ENCODE assay signal across 10 mouse cellular contexts in genomic region chr1:41742644-41743331, GRCm38 (mm10).
DNase-seq lines count a peak whose midpoint lies in the region; ATAC-seq and TF ChIP-seq lines count a peak whose summit lies in the region.
"Had no signal": no experiment of that assay in that cellular context is flagged by ENCODE, and none has a peak within 500 bp of the region (broad histone marks: within the 10 kb centered on the region; RNA-seq: fewer than 3 reads in every experiment).

No protein-coding gene starts in this region.

- H3K36me3 ChIP-seq in midbrain, embryonic 11.5 days (ENCODE audit: control insufficient read depth, insufficient read depth, low read length) = no peaks in the 10 kb centered on the region
- H3K36me3 ChIP-seq in midbrain, embryonic 16.5 days (ENCODE audit: control insufficient read depth, insufficient read depth, low read length) = no peaks in the 10 kb centered on the region
- H3K36me3 ChIP-seq in forebrain, embryonic 15.5 days = no peaks in the 10 kb centered on the region
- H3K36me3 ChIP-seq in hindbrain, postnatal 0 days (ENCODE audit: insufficient read depth, low read length) = no peaks in the 10 kb centered on the region
- H3K36me3 ChIP-seq in heart, embryonic 11.5 days (ENCODE audit: control insufficient read depth, insufficient read depth, low read length) = no peaks in the 10 kb centered on the region
- H3K36me3 ChIP-seq: liver, embryonic 15.5 days had no signal

- peaks cover 8% of the 10 kb centered on the region; the same call in 1 of the 2 replicates for H3K4me1 ChIP-seq in midbrain, embryonic 11.5 days (ENCODE audit: control insufficient read depth, insufficient read depth, low read length)
- no peaks in the 10 kb centered on the region for H3K4me1 ChIP-seq in midbrain, embryonic 16.5 days (ENCODE audit: control insufficient read depth, insufficient read depth, low read length)
- peaks cover 10% of the 10 kb centered on the region; the same call in 1 of the 2 replicates for H3K4me1 ChIP-seq in forebrain, embryonic 15.5 days
- no peaks in the 10 kb centered on the region for H3K4me1 ChIP-seq in hindbrain, postnatal 0 days (ENCODE audit: insufficient read depth, low read length)
- H3K4me1 ChIP-seq in heart, embryonic 11.5 days (ENCODE audit: control insufficient read depth, insufficient read depth, low read length) = no peaks in the 10 kb centered on the region
- H3K4me1 ChIP-seq: liver, embryonic 15.5 days had no signal

- ATAC-seq in midbrain, embryonic 11.5 days (ENCODE audit: low FRiP score) = 0 out of 2 replicates have a peak, but pooled peaks have one; percentile 19
- no peak for ATAC-seq in midbrain, embryonic 16.5 days
- ATAC-seq in forebrain, embryonic 15.5 days (replicated peaks) = peak; percentile 87
- no peak for ATAC-seq in hindbrain, postnatal 0 days
- no peak for ATAC-seq in heart, embryonic 11.5 days (replicated peaks; ENCODE audit: insufficient number of reproducible peaks, low FRiP score, low TSS enrichment)

- no peak for TF ChIP-seq CTCF in hindbrain, postnatal 0 days (IDR thresholded peaks at IDR 0.05; ENCODE audit: low read depth)

- no peak overlapping the region for H3K4me3 ChIP-seq in midbrain, embryonic 11.5 days (ENCODE audit: low read depth, low read length)
- no peak overlapping the region for H3K4me3 ChIP-seq in midbrain, embryonic 16.5 days (ENCODE audit: low read depth, low read length)
- H3K4me3 ChIP-seq in forebrain, embryonic 15.5 days = peak overlapping the region; percentile 36
- H3K4me3 ChIP-seq in hindbrain, postnatal 0 days (ENCODE audit: low read length) = no peak overlapping the region
- H3K4me3 ChIP-seq in heart, embryonic 11.5 days (ENCODE audit: low read depth, low read length) = no peak overlapping the region
- H3K4me3 ChIP-seq: liver, embryonic 15.5 days had no signal

- peak overlapping the region; percentile 11; the same call in 1 of the 2 replicates for H3K27ac ChIP-seq in midbrain, embryonic 11.5 days (ENCODE audit: low read depth, low read length)
- H3K27ac ChIP-seq in midbrain, embryonic 16.5 days (ENCODE audit: low read length) = no peak overlapping the region
- H3K27ac ChIP-seq in forebrain, embryonic 15.5 days (replicated peaks) = peak overlapping the region; percentile 88
- H3K27ac ChIP-seq in hindbrain, postnatal 0 days = no peak overlapping the region
- H3K27ac ChIP-seq in heart, embryonic 11.5 days (ENCODE audit: low read depth, low read length) = no peak overlapping the region
- H3K27ac ChIP-seq: liver, embryonic 15.5 days had no signal

- H3K9me3 ChIP-seq in midbrain, embryonic 11.5 days (ENCODE audit: control insufficient read depth, low read length) = no peaks in the 10 kb centered on the region
- no peaks in the 10 kb centered on the region for H3K9me3 ChIP-seq in midbrain, embryonic 16.5 days (replicated peaks; ENCODE audit: control insufficient read depth, low read length, poor library complexity, severe bottlenecking)
- H3K9me3 ChIP-seq in forebrain, embryonic 15.5 days = no peaks in the 10 kb centered on the region
- no peaks in the 10 kb centered on the region for H3K9me3 ChIP-seq in hindbrain, postnatal 0 days (ENCODE audit: low read length)
- H3K9me3 ChIP-seq in heart, embryonic 11.5 days (replicated peaks; ENCODE audit: control insufficient read depth, low read length) = no peaks in the 10 kb centered on the region
- H3K9me3 ChIP-seq: liver, embryonic 15.5 days had no signal

- DNase-seq in midbrain, embryonic 11.5 days (ENCODE audit: low spot score, missing footprints) = no peak
- peak; percentile 18 for DNase-seq in hindbrain, postnatal 0 days (ENCODE audit: low spot score)
- DNase-seq in urinary bladder, adult 2 months (ENCODE audit: low spot score) = no peak
- DNase-seq in Muller cell, postnatal 12 days (ENCODE audit: inconsistent ontology term) = no peak
- DNase-seq in thymus, postnatal 14 days = no peak
- DNase-seq: adrenal gland, postnatal 10 days had no signal

- H3K9ac ChIP-seq in midbrain, embryonic 11.5 days (ENCODE audit: low read length) = no peak overlapping the region
- no peak overlapping the region for H3K9ac ChIP-seq in midbrain, embryonic 16.5 days (ENCODE audit: low read depth, low read length)
- 0 out of 2 replicates have a peak overlapping the region, but pooled peaks have one; percentile 40 for H3K9ac ChIP-seq in forebrain, embryonic 15.5 days (replicated peaks)
- H3K9ac ChIP-seq in hindbrain, postnatal 0 days (replicated peaks; ENCODE audit: low read length) = no peak overlapping the region
- no peak overlapping the region for H3K9ac ChIP-seq in heart, embryonic 11.5 days (ENCODE audit: low read depth, low read length)
- H3K9ac ChIP-seq: liver, embryonic 15.5 days had no signal

- H3K4me2 ChIP-seq in midbrain, embryonic 11.5 days = peak overlapping the region; percentile 13; the same call in 1 of the 2 replicates
- no peak overlapping the region for H3K4me2 ChIP-seq in midbrain, embryonic 16.5 days (ENCODE audit: low read length)
- H3K4me2 ChIP-seq in forebrain, embryonic 15.5 days (replicated peaks) = peak overlapping the region; percentile 26
- H3K4me2 ChIP-seq in hindbrain, postnatal 0 days (ENCODE audit: low read depth, low read length) = peak overlapping the region; percentile 11; the same call in 1 of the 2 replicates
- H3K4me2 ChIP-seq in heart, embryonic 11.5 days = no peak overlapping the region
- H3K4me2 ChIP-seq: liver, embryonic 15.5 days had no signal

- no peaks in the 10 kb centered on the region for H3K27me3 ChIP-seq in midbrain, embryonic 11.5 days (ENCODE audit: control insufficient read depth, insufficient read depth, low read length)
- no peaks in the 10 kb centered on the region for H3K27me3 ChIP-seq in midbrain, embryonic 16.5 days (ENCODE audit: control insufficient read depth, insufficient read depth, low read depth, low read length)
- H3K27me3 ChIP-seq in forebrain, embryonic 15.5 days = no peaks in the 10 kb centered on the region
- no peaks in the 10 kb centered on the region for H3K27me3 ChIP-seq in hindbrain, postnatal 0 days (ENCODE audit: insufficient read depth, low read length)
- no peaks in the 10 kb centered on the region for H3K27me3 ChIP-seq in heart, embryonic 11.5 days (ENCODE audit: control insufficient read depth, insufficient read depth, low read length)
- H3K27me3 ChIP-seq: liver, embryonic 15.5 days had no signal

- 43% methylated on average over 5 of the region's 5 CpGs for WGBS in midbrain, embryonic 11.5 days
- 37% methylated on average over 5 of the region's 5 CpGs for WGBS in midbrain, embryonic 16.5 days
- WGBS in forebrain, embryonic 15.5 days = 10% methylated on average over 5 of the region's 5 CpGs
- WGBS in hindbrain, postnatal 0 days = 28% methylated on average over 5 of the region's 5 CpGs
- WGBS in heart, embryonic 11.5 days (ENCODE audit: insufficient replicate concordance) = 75% methylated on average over 5 of the region's 5 CpGs

Comparison
In these comparisons a context has a peak if more than half of its experiments do, and no peak if none do; other contexts are left out.
1. ATAC-seq: peak in midbrain, embryonic 11.5 days (single experiment) and forebrain, embryonic 15.5 days (single experiment); none in midbrain, embryonic 16.5 days (single experiment), hindbrain, postnatal 0 days (single experiment) and heart, embryonic 11.5 days (single experiment).
2. H3K27ac ChIP-seq: peak in midbrain, embryonic 11.5 days (single experiment) and forebrain, embryonic 15.5 days (single experiment); none in midbrain, embryonic 16.5 days (single experiment), hindbrain, postnatal 0 days (single experiment) and heart, embryonic 11.5 days (single experiment).
3. H3K4me2 ChIP-seq: peak in midbrain, embryonic 11.5 days (single experiment), forebrain, embryonic 15.5 days (single experiment) and hindbrain, postnatal 0 days (single experiment); none in midbrain, embryonic 16.5 days (single experiment) and heart, embryonic 11.5 days (single experiment).